Mouse (Mus musculus): ENCODE data around the gene Lsp1. TPM values are rescaled to one million over a fixed set of nuclear protein-coding genes. Genes with fewer than 3 reads are reported as not detected.

The Lsp1 gene
- polyA plus RNA-seq, 1 experiment from 2014 or later: 61.8 TPM

DNA sequence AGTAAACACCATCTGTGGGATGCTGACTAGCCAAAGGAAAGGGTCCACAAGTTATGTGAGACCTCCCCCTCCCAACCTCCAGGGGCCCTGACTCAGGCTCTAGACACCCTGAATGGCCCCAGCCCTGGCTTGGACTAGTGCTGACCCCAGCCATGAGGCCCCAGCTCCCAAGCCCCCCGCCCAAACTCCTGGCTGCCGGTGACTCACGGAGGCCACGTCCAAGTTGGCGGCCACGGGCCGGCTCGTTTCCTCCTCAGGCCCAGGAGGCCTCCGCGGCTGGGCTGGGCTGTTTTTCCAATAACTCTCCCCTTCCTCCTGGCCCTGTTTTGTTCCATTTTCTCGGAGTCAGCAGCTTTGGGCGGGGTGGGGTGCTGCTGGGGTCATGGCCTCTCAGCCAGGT is 24.2 kb downstream of the Lsp1 start:
- Histone ChIP-seq H3K4me2 (replicated peaks; ENCODE audit: low read depth) (no peak overlapping the region), H3K27ac (ENCODE audit: low read depth, low read length) (peak overlapping the region; percentile 62), H3K4me1 (replicated peaks; ENCODE audit: control insufficient read depth, insufficient read depth, low read length) (peaks cover 4% of the 10 kb centered on the region; the same call in 1 of the 2 replicates), H3K4me3 (ENCODE audit: low read depth, low read length) (no peak overlapping the region), H3K36me3 (ENCODE audit: control insufficient read depth, insufficient read depth) (peaks cover 38% of the 10 kb centered on the region), H3K27me3 (replicated peaks; ENCODE audit: control insufficient read depth, insufficient read depth, low read length) (no peaks in the 10 kb centered on the region), H3K9me3 (ENCODE audit: control insufficient read depth) (no peaks in the 10 kb centered on the region), H3K9ac (ENCODE audit: low read depth, low read length) (no peak overlapping the region)
- WGBS: 62% methylated on average over 12 of the region's 12 CpGs
- TF ChIP-seq CTCF (IDR thresholded peaks at IDR 0.05; ENCODE audit: low read depth): no peak
- ATAC-seq: no peak

DNA sequence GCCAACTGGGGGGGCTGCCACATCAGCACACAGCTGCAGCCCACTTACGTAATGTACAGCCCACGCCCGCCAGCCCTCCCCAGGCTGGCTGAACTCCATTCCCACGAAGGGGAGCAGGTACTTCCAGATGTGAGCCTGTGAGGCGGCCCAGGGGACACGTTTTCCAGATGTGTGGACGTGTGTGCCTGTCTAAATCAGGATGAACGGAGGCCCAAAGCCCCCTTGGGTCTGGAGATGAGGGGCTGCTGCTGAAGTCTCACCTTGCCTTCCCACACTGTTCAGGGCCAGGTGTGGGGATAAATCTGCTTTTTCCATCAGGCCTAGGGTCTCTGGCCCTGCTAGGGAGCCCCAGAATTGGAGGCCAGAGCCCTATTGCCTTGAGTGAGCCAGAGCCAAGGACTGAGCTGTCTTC is 26.1 kb downstream of the Lsp1 start:
- peaks cover 48% of the 10 kb centered on the region for H3K36me3 ChIP-seq (ENCODE audit: control insufficient read depth, insufficient read depth)
- no peak overlapping the region for H3K9ac ChIP-seq (ENCODE audit: low read depth, low read length)
- 0 out of 2 replicates have a peak overlapping the region, but pooled peaks have one; percentile 35 for H3K27ac ChIP-seq (ENCODE audit: low read depth, low read length)
- ATAC-seq: no peak
- H3K4me1 ChIP-seq (replicated peaks; ENCODE audit: control insufficient read depth, insufficient read depth, low read length): no peaks in the 10 kb centered on the region
- WGBS: 71% methylated on average over 8 of the region's 8 CpGs
- no peak overlapping the region for H3K4me2 ChIP-seq (replicated peaks; ENCODE audit: low read depth)
- H3K9me3 ChIP-seq (ENCODE audit: control insufficient read depth): no peaks in the 10 kb centered on the region
- no peak for TF ChIP-seq CTCF (IDR thresholded peaks at IDR 0.05; ENCODE audit: low read depth)
- no peaks in the 10 kb centered on the region for H3K27me3 ChIP-seq (replicated peaks; ENCODE audit: control insufficient read depth, insufficient read depth, low read length)
- H3K4me3 ChIP-seq (ENCODE audit: low read depth, low read length): no peak overlapping the region

DNA sequence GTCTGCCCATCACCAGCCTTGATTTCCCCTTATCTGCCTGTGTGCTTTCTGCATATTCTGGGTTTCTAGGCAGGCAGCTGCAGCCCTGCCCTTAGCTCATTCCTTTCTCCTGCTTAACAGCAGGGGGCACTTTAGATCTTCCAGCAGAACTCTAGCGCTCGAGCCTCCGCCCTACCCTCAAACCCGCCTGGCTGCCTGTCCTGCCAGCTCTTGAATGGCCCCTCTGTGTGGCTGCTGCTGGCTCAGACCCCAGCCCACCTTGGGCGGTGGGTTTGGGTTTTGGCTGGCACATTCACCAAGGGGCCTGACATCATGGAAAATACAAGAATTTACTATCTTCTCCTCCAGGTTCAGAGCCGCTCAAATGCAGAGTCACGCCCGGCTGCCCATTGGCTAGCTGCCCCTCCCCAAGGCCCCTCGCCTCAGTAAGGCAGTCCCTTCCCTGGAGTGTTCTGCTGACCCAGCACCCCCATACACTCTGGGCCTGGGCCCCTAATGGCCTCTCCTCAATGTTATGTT is 26.8 kb downstream of the Lsp1 start:
- Histone ChIP-seq H3K36me3 (ENCODE audit: control insufficient read depth, insufficient read depth) (peaks cover 48% of the 10 kb centered on the region), H3K9ac (ENCODE audit: low read depth, low read length) (no peak overlapping the region), H3K4me1 (replicated peaks; ENCODE audit: control insufficient read depth, insufficient read depth, low read length) (no peaks in the 10 kb centered on the region), H3K4me2 (replicated peaks; ENCODE audit: low read depth) (no peak overlapping the region; the same call in 1 of the 2 replicates), H3K9me3 (ENCODE audit: control insufficient read depth) (no peaks in the 10 kb centered on the region), H3K27me3 (replicated peaks; ENCODE audit: control insufficient read depth, insufficient read depth, low read length) (no peaks in the 10 kb centered on the region), H3K27ac (ENCODE audit: low read depth, low read length) (peak overlapping the region; percentile 35; the same call in 1 of the 2 replicates), H3K4me3 (ENCODE audit: low read depth, low read length) (no peak overlapping the region)
- peak; percentile 48 for ATAC-seq
- 32% methylated on average over 9 of the region's 9 CpGs for WGBS
- TF ChIP-seq CTCF (IDR thresholded peaks at IDR 0.05; ENCODE audit: low read depth): peak; percentile 82

DNA sequence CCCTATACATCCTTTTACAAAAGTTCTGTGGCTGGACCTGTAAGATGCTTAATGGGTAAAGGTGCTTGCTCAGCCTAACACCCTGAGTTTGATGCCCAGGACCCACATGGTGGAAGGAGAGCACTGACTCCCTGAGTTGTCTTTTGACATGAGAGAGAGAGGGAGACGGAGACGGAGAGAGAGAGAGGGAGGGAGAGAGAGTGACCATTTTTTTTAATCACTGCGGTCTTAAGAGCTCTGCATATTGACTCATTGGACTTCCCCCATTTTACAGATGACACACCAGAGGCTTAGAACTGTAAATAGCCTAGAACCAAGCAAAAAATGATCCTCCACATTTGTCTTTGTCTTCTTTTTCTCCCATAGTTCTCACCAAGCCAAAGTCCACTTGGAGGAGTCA is 27.4 kb downstream of the Lsp1 start:
- H3K36me3 ChIP-seq (ENCODE audit: control insufficient read depth, insufficient read depth): peaks cover 48% of the 10 kb centered on the region
- ATAC-seq: no peak
- WGBS: 76% methylated on average over 3 of the region's 3 CpGs

DNA sequence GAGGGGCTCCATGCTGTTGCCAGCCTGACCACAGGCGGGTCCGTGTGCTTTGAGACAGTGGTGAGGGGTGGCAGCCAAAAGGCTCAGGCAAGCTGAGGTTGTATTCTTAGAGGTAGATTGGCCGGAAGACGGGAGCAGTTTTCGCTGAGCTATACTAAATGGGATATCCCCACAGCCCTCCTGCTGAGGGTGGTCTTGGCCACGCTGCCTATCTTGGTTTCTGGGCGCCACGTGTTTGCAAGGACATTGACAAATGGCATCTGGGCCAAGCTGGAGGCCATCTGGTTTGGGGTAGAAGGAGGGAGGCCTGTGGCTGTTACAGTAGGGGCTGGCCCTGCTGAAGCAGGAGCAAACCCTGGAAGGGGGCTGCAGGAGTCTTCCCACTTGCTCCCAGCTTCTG is 32.9 kb downstream of the Lsp1 start:
- H3K4me1 ChIP-seq (replicated peaks; ENCODE audit: control insufficient read depth, insufficient read depth, low read length): no peaks in the 10 kb centered on the region
- no peak overlapping the region for H3K27ac ChIP-seq (ENCODE audit: low read depth, low read length)
- no peak overlapping the region for H3K4me3 ChIP-seq (ENCODE audit: low read depth, low read length)
- H3K36me3 ChIP-seq (ENCODE audit: control insufficient read depth, insufficient read depth): peaks cover 23% of the 10 kb centered on the region
- H3K9me3 ChIP-seq (ENCODE audit: control insufficient read depth): no peaks in the 10 kb centered on the region
- ATAC-seq: no peak
- H3K9ac ChIP-seq (ENCODE audit: low read depth, low read length): no peak overlapping the region
- H3K27me3 ChIP-seq (replicated peaks; ENCODE audit: control insufficient read depth, insufficient read depth, low read length): no peaks in the 10 kb centered on the region
- no peak for TF ChIP-seq CTCF (IDR thresholded peaks at IDR 0.05; ENCODE audit: low read depth)
- H3K4me2 ChIP-seq (replicated peaks; ENCODE audit: low read depth): no peak overlapping the region
- 66% methylated on average over 8 of the region's 8 CpGs for WGBS

More for the DNA sequence above, 27.4 kb downstream of the Lsp1 start:
- Histone ChIP-seq H3K4me1 (replicated peaks; ENCODE audit: control insufficient read depth, insufficient read depth, low read length) (no peaks in the 10 kb centered on the region), H3K27me3 (replicated peaks; ENCODE audit: control insufficient read depth, insufficient read depth, low read length) (no peaks in the 10 kb centered on the region), H3K27ac (ENCODE audit: low read depth, low read length) (no peak overlapping the region), H3K4me2 (replicated peaks; ENCODE audit: low read depth) (no peak overlapping the region), H3K9me3 (ENCODE audit: control insufficient read depth) (no peaks in the 10 kb centered on the region), H3K4me3 (ENCODE audit: low read depth, low read length) (no peak overlapping the region), H3K9ac (ENCODE audit: low read depth, low read length) (no peak overlapping the region)
- TF ChIP-seq CTCF (IDR thresholded peaks at IDR 0.05; ENCODE audit: low read depth): no peak

DNA sequence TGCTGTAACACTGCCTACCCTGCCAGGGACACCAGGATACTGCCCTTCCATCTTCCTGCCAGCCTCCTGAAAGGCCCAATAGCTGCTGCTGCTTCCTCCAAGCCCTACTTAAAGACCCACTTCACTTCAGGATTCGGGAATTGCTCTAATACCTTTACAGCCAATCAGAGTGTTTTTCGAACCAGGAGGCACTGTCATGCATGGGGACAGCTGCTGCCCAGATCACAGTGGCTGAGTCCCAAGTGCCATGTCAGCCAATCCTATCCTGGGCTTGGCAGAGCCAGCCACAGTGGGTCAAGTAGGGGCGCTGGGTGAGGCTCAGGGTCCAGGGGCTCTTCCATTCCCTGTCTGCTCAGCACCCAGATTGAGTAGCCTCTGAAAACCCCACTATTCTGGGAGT is 35.5 kb downstream of the Lsp1 start:
- no peak for TF ChIP-seq CTCF (IDR thresholded peaks at IDR 0.05; ENCODE audit: low read depth)
- no peak for ATAC-seq
- WGBS: 82% methylated on average over 3 of the region's 3 CpGs
- Histone ChIP-seq H3K4me2 (replicated peaks; ENCODE audit: low read depth) (no peak overlapping the region), H3K27me3 (replicated peaks; ENCODE audit: control insufficient read depth, insufficient read depth, low read length) (no peaks in the 10 kb centered on the region), H3K4me1 (replicated peaks; ENCODE audit: control insufficient read depth, insufficient read depth, low read length) (no peaks in the 10 kb centered on the region), H3K36me3 (ENCODE audit: control insufficient read depth, insufficient read depth) (no peaks in the 10 kb centered on the region), H3K9ac (ENCODE audit: low read depth, low read length) (no peak overlapping the region), H3K4me3 (ENCODE audit: low read depth, low read length) (no peak overlapping the region), H3K9me3 (ENCODE audit: control insufficient read depth) (no peaks in the 10 kb centered on the region), H3K27ac (ENCODE audit: low read depth, low read length) (no peak overlapping the region)

DNA sequence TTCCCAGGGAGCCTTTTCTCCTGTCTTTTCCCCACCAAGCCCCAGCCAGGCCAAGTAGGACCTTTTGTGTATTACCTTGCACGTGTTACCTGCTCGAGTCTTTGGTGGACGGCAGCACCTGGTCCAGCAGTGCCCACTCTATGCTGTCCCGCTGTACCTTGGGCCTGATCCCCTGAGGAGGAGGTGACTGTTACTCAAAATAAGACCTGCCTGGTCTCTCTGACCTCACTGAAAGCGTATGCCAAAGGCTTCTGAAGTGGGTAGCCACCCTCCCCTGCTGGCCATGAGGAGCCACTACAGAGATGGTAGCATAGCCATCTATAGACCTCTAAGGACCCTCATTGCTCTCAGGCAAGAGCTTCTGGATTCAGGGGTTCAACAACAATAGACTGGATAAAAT is 36.2 kb downstream of the Lsp1 start:
- H3K4me3 ChIP-seq (ENCODE audit: low read depth, low read length): no peak overlapping the region
- H3K27me3 ChIP-seq (replicated peaks; ENCODE audit: control insufficient read depth, insufficient read depth, low read length): no peaks in the 10 kb centered on the region
- no peaks in the 10 kb centered on the region for H3K36me3 ChIP-seq (ENCODE audit: control insufficient read depth, insufficient read depth)
- no peak overlapping the region for H3K9ac ChIP-seq (ENCODE audit: low read depth, low read length)
- ATAC-seq: no peak
- no peaks in the 10 kb centered on the region for H3K4me1 ChIP-seq (replicated peaks; ENCODE audit: control insufficient read depth, insufficient read depth, low read length)
- H3K9me3 ChIP-seq (ENCODE audit: control insufficient read depth): no peaks in the 10 kb centered on the region
- 87% methylated on average over 5 of the region's 5 CpGs for WGBS
- H3K4me2 ChIP-seq (replicated peaks; ENCODE audit: low read depth): no peak overlapping the region
- TF ChIP-seq CTCF (IDR thresholded peaks at IDR 0.05; ENCODE audit: low read depth): peak; percentile 59
- H3K27ac ChIP-seq (ENCODE audit: low read depth, low read length): no peak overlapping the region
